Mouse (Mus musculus) megakaryocyte, embryonic 14.5 days (primary cell): ENCODE measurements around the gene Zbtb4. TPM values are rescaled to one million over a fixed set of nuclear protein-coding genes. Genes with fewer than 3 reads are reported as not detected.

Source experiments
- H3K27me3 ChIP-seq: replicated peaks from 2 replicates; pipeline ENCODE3; 2012; ENCODE audit warnings: inconsistent platforms
- H3K36me3 ChIP-seq: replicated peaks from 2 replicates; pipeline ENCODE3; 2012; ENCODE audit warnings: low read length, inconsistent platforms, mixed read lengths
- H3K4me1 ChIP-seq: 2 replicates; pipeline ENCODE4 v1.6.1; 2012; ENCODE audit warnings: inconsistent platforms
- H3K4me3 ChIP-seq: replicated peaks from 2 replicates; pipeline ENCODE3; 2012; ENCODE audit warnings: moderate library complexity, mild to moderate bottlenecking, inconsistent platforms
- H3K9me3 ChIP-seq: 2 replicates; pipeline ENCODE4 v1.6.1; 2012; ENCODE audit warnings: inconsistent platforms
- FLI1 ChIP-seq: IDR thresholded peaks from 2 replicates; pipeline ENCODE4 v1.6.1; 2012; ENCODE audit warnings: low read length, inconsistent platforms, mixed read lengths
- GATA1 ChIP-seq: IDR thresholded peaks from 3 replicates; pipeline ENCODE4 v1.6.1; 2012; ENCODE audit warnings: mixed read lengths, low read length, inconsistent platforms, borderline replicate concordance
- polyA plus RNA-seq: library from polyadenylated mRNA; stranded (reverse); fragments of >175 nt; gene quantifications from 2 replicates; pipeline ENCODE4 v1.2.3, GENCODE M21; 2012; ENCODE audit warnings: low replicate concordance; ENCODE audit not compliant: insufficient read depth

Gene Zbtb4
- polyA plus RNA-seq, 1 experiment, result 3.9 TPM

- Histone ChIP-seq H3K36me3 (peaks cover 32% of the 10 kb centered on the region), H3K4me3 (no peak overlapping the region), H3K4me1 (peaks cover 8% of the 10 kb centered on the region), H3K9me3 (peaks cover 12% of the 10 kb centered on the region), H3K27me3 (peaks cover 65% of the 10 kb centered on the region)
- TF ChIP-seq FLI1 (no peak), GATA1 (no peak)
Measured at GRCm38 (mm10) chr11:69828832-69829231, 63.1 kb downstream of the Zbtb4 start.

GRCm38 (mm10) chr11:69833554-69833953, 67.8 kb downstream of the Zbtb4 start:
- peaks cover 3% of the 10 kb centered on the region for H3K36me3 ChIP-seq
- no peak for TF ChIP-seq GATA1
- no peak for TF ChIP-seq FLI1
- H3K4me3 ChIP-seq, result peak overlapping the region; percentile 81
- peaks cover 67% of the 10 kb centered on the region for H3K27me3 ChIP-seq
- peaks cover 35% of the 10 kb centered on the region for H3K4me1 ChIP-seq
- no peaks in the 10 kb centered on the region for H3K9me3 ChIP-seq

Other genes starting within 250 kb of the Zbtb4 start
- gene Dnah2, start 216.8 kb upstream of the Zbtb4 start, polyA plus RNA-seq, result 0.95 TPM in 1 of 2 replicates, not detected in the other
- gene Efnb3, start 205.7 kb upstream of the Zbtb4 start, polyA plus RNA-seq, result 0.51 and 2.1 TPM in 2 replicates
- gene Wrap53, start 185.7 kb upstream of the Zbtb4 start, polyA plus RNA-seq, result 19.7 and 50.2 TPM in 2 replicates
- 53.2 and 68.6 TPM in 2 replicates for gene Trp53, start 185.6 kb upstream of the Zbtb4 start, polyA plus RNA-seq
- 2.8 and 4.2 TPM in 2 replicates for gene Atp1b2, start 160.0 kb upstream of the Zbtb4 start, polyA plus RNA-seq
- not detected in 2 replicates for gene Shbg, start 148.0 kb upstream of the Zbtb4 start, polyA plus RNA-seq
- gene Sat2, start 143.9 kb upstream of the Zbtb4 start, polyA plus RNA-seq, result not detected in 2 replicates
- gene Fxr2, start 132.9 kb upstream of the Zbtb4 start, polyA plus RNA-seq, result 65.7 and 84.9 TPM in 2 replicates
- gene Sox15, start 110.6 kb upstream of the Zbtb4 start, polyA plus RNA-seq, result not detected in 2 replicates
- 16.2 and 31.6 TPM in 2 replicates for gene Mpdu1, start 103.3 kb upstream of the Zbtb4 start, polyA plus RNA-seq
- gene Cd68, start 99.8 kb upstream of the Zbtb4 start, polyA plus RNA-seq, result 8.7 and 128 TPM in 2 replicates
- gene Eif4a1, start 93.5 kb upstream of the Zbtb4 start, polyA plus RNA-seq, result 144 and 601 TPM in 2 replicates
- 54.1 and 94.8 TPM in 2 replicates for gene Senp3, start 83.8 kb upstream of the Zbtb4 start, polyA plus RNA-seq
- gene Tnfsf13, start 80.1 kb upstream of the Zbtb4 start, polyA plus RNA-seq, result 0.56 TPM in 1 of 2 replicates, not detected in the other
- 5.3 and 13.1 TPM in 2 replicates for gene Tnfsf12, start 70.1 kb upstream of the Zbtb4 start, polyA plus RNA-seq
- 2.0 and 2.5 TPM in 2 replicates for gene Tnfsfm13, start 69.8 kb upstream of the Zbtb4 start, polyA plus RNA-seq
- 36.5 and 129 TPM in 2 replicates for gene Polr2a, start 7.3 kb upstream of the Zbtb4 start, polyA plus RNA-seq
- gene Slc35g3, start 3.9 kb upstream of the Zbtb4 start, polyA plus RNA-seq, result not detected in 2 replicates
- gene Chrnb1, start 30.0 kb downstream of the Zbtb4 start, polyA plus RNA-seq, result not detected in 2 replicates
- gene Fgf11, start 35.9 kb downstream of the Zbtb4 start, polyA plus RNA-seq, result 0.64 TPM in 1 of 2 replicates, not detected in the other
- not detected in 2 replicates for gene Tmem102, start 39.7 kb downstream of the Zbtb4 start, polyA plus RNA-seq
- not detected in 2 replicates for gene Gm39566, start 49.4 kb downstream of the Zbtb4 start, polyA plus RNA-seq
- not detected in 2 replicates for gene Spem2, start 52.6 kb downstream of the Zbtb4 start, polyA plus RNA-seq
- not detected in 2 replicates for gene Spem1, start 56.3 kb downstream of the Zbtb4 start, polyA plus RNA-seq
- 4.9 and 17.7 TPM in 2 replicates for gene Nlgn2, start 71.9 kb downstream of the Zbtb4 start, polyA plus RNA-seq
- 742 and 1,105 TPM in 2 replicates for gene Tmem256, start 72.6 kb downstream of the Zbtb4 start, polyA plus RNA-seq
- 41.3 and 79.4 TPM in 2 replicates for gene Plscr3, start 80.5 kb downstream of the Zbtb4 start, polyA plus RNA-seq
- not detected in 2 replicates for gene Tnk1, start 92.8 kb downstream of the Zbtb4 start, polyA plus RNA-seq
- gene Tmem95, start 112.1 kb downstream of the Zbtb4 start, polyA plus RNA-seq, result not detected in 2 replicates
- 0.98 TPM in 1 of 2 replicates, not detected in the other for gene Kctd11, start 115.5 kb downstream of the Zbtb4 start, polyA plus RNA-seq
- 47.6 and 58.4 TPM in 2 replicates for gene Acap1, start 129.6 kb downstream of the Zbtb4 start, polyA plus RNA-seq
- gene 2810408A11Rik, start 135.1 kb downstream of the Zbtb4 start, polyA plus RNA-seq, result 0.25 TPM in 1 of 2 replicates, not detected in the other
- 17.6 and 26.8 TPM in 2 replicates for gene Neurl4, start 135.2 kb downstream of the Zbtb4 start, polyA plus RNA-seq
- 116 and 124 TPM in 2 replicates for gene Gps2, start 148.0 kb downstream of the Zbtb4 start, polyA plus RNA-seq
- gene Eif5a, start 156.0 kb downstream of the Zbtb4 start, polyA plus RNA-seq, result 2,079 and 2,119 TPM in 2 replicates
- 0.75 TPM in 1 of 2 replicates, not detected in the other for gene Ybx2, start 169.9 kb downstream of the Zbtb4 start, polyA plus RNA-seq
- not detected in 2 replicates for gene Slc2a4, start 182.3 kb downstream of the Zbtb4 start, polyA plus RNA-seq
- gene Cldn7, start 198.9 kb downstream of the Zbtb4 start, polyA plus RNA-seq, result not detected in 2 replicates
- gene Ctdnep1, start 215.2 kb downstream of the Zbtb4 start, polyA plus RNA-seq, result 289 and 291 TPM in 2 replicates
- gene Elp5, start 216.6 kb downstream of the Zbtb4 start, polyA plus RNA-seq, result 11.0 TPM in 1 of 2 replicates, not detected in the other
- 495 and 977 TPM in 2 replicates for gene Gabarap, start 225.2 kb downstream of the Zbtb4 start, polyA plus RNA-seq
- gene Phf23, start 229.9 kb downstream of the Zbtb4 start, polyA plus RNA-seq, result 24.1 and 85.6 TPM in 2 replicates
- 28.6 and 64.4 TPM in 2 replicates for gene Dvl2, start 234.7 kb downstream of the Zbtb4 start, polyA plus RNA-seq
- 12.7 and 34.2 TPM in 2 replicates for gene Acadvl, start 249.5 kb downstream of the Zbtb4 start, polyA plus RNA-seq